Mouse (Mus musculus): Measurements from ENCODE around the gene Hacd1. TPM values are rescaled to one million over a fixed set of nuclear protein-coding genes. Genes with fewer than 3 reads are reported as not detected.

Gene Hacd1
- polyA plus RNA-seq, 1 experiment = 32.3 TPM

GRCm38 (mm10) chr2:14048808-14049207, 7.1 kb downstream of the Hacd1 start:
- TF ChIP-seq CTCF (IDR thresholded peaks at IDR 0.05; ENCODE audit: borderline replicate concordance, insufficient read depth, low read depth, low read length) (no peak), POLR2A (IDR thresholded peaks at IDR 0.05; ENCODE audit: borderline replicate concordance, insufficient read depth, low read length) (no peak)
- no peak for DNase-seq
- H3K27me3 ChIP-seq (ENCODE audit: control insufficient read depth, insufficient read depth, low read length) = no peaks in the 10 kb centered on the region
- H3K4me3 ChIP-seq (replicated peaks; ENCODE audit: insufficient read depth, low read depth, low read length) = no peak overlapping the region
- peak overlapping the region; percentile 57 for H3K27ac ChIP-seq (ENCODE audit: insufficient read depth, low read length)
- H3K4me1 ChIP-seq (ENCODE audit: control insufficient read depth, insufficient read depth, low read length) = peaks cover 4% of the 10 kb centered on the region; the same call in 1 of the 2 replicates
- 75% methylated on average over 5 of the region's 5 CpGs for WGBS

- Histone ChIP-seq H3K4me1 (ENCODE audit: control insufficient read depth, insufficient read depth, low read length) (peaks cover 4% of the 10 kb centered on the region; the same call in 1 of the 2 replicates), H3K27me3 (ENCODE audit: control insufficient read depth, insufficient read depth, low read length) (no peaks in the 10 kb centered on the region), H3K27ac (ENCODE audit: insufficient read depth, low read length) (no peak overlapping the region), H3K4me3 (replicated peaks; ENCODE audit: insufficient read depth, low read depth, low read length) (no peak overlapping the region)
- TF ChIP-seq CTCF (IDR thresholded peaks at IDR 0.05; ENCODE audit: borderline replicate concordance, insufficient read depth, low read depth, low read length) (peak; percentile 68; the same call in 1 of the 2 replicates), POLR2A (IDR thresholded peaks at IDR 0.05; ENCODE audit: borderline replicate concordance, insufficient read depth, low read length) (no peak)
- peak; percentile 69 to 78 for DNase-seq
Observed at GRCm38 (mm10) chr2:14048381-14048780, 7.6 kb downstream of the Hacd1 start.

GRCm38 (mm10) chr2:14043577-14044170, 12.3 kb downstream of the Hacd1 start:
- no peaks in the 10 kb centered on the region for H3K27me3 ChIP-seq (ENCODE audit: control insufficient read depth, insufficient read depth, low read length)
- H3K4me1 ChIP-seq (ENCODE audit: control insufficient read depth, insufficient read depth, low read length) = peaks cover under 1% of the 10 kb centered on the region; the same call in 1 of the 2 replicates
- no peak overlapping the region for H3K4me3 ChIP-seq (replicated peaks; ENCODE audit: insufficient read depth, low read depth, low read length)
- 66% methylated on average over 9 of the region's 9 CpGs for WGBS
- no peak overlapping the region for H3K27ac ChIP-seq (ENCODE audit: insufficient read depth, low read length)
- no peak for DNase-seq
- TF ChIP-seq CTCF (IDR thresholded peaks at IDR 0.05; ENCODE audit: borderline replicate concordance, insufficient read depth, low read depth, low read length) = no peak
- TF ChIP-seq POLR2A (IDR thresholded peaks at IDR 0.05; ENCODE audit: borderline replicate concordance, insufficient read depth, low read length) = no peak

- Histone ChIP-seq H3K27me3 (ENCODE audit: control insufficient read depth, insufficient read depth, low read length) (no peaks in the 10 kb centered on the region), H3K27ac (ENCODE audit: insufficient read depth, low read length) (no peak overlapping the region), H3K4me3 (replicated peaks; ENCODE audit: insufficient read depth, low read depth, low read length) (no peak overlapping the region), H3K4me1 (ENCODE audit: control insufficient read depth, insufficient read depth, low read length) (no peaks in the 10 kb centered on the region)
- 90% methylated on average over 3 of the region's 3 CpGs for WGBS
- TF ChIP-seq CTCF (IDR thresholded peaks at IDR 0.05; ENCODE audit: borderline replicate concordance, insufficient read depth, low read depth, low read length) = no peak
- DNase-seq = no peak
Observed at GRCm38 (mm10) chr2:14043011-14043410, 12.9 kb downstream of the Hacd1 start.

GRCm38 (mm10) chr2:14041249-14041648, 14.7 kb downstream of the Hacd1 start:
- DNase-seq = no peak
- H3K4me3 ChIP-seq (replicated peaks; ENCODE audit: insufficient read depth, low read depth, low read length) = no peak overlapping the region
- no peaks in the 10 kb centered on the region for H3K4me1 ChIP-seq (ENCODE audit: control insufficient read depth, insufficient read depth, low read length)
- no peaks in the 10 kb centered on the region for H3K27me3 ChIP-seq (ENCODE audit: control insufficient read depth, insufficient read depth, low read length)
- WGBS = 96% methylated on average over 2 of the region's 2 CpGs
- TF ChIP-seq POLR2A (IDR thresholded peaks at IDR 0.05; ENCODE audit: borderline replicate concordance, insufficient read depth, low read length) (no peak), CTCF (IDR thresholded peaks at IDR 0.05; ENCODE audit: borderline replicate concordance, insufficient read depth, low read depth, low read length) (no peak)
- H3K27ac ChIP-seq (ENCODE audit: insufficient read depth, low read length) = no peak overlapping the region

GRCm38 (mm10) chr2:14019228-14019627, 36.7 kb downstream of the Hacd1 start:
- H3K4me3 ChIP-seq (replicated peaks; ENCODE audit: insufficient read depth, low read depth, low read length) = no peak overlapping the region
- no peaks in the 10 kb centered on the region for H3K27me3 ChIP-seq (ENCODE audit: control insufficient read depth, insufficient read depth, low read length)
- no peak overlapping the region for H3K27ac ChIP-seq (ENCODE audit: insufficient read depth, low read length)
- 100% methylated on average over 1 of the region's 1 CpGs for WGBS
- H3K4me1 ChIP-seq (ENCODE audit: control insufficient read depth, insufficient read depth, low read length) = no peaks in the 10 kb centered on the region
- DNase-seq = no peak
- TF ChIP-seq CTCF (IDR thresholded peaks at IDR 0.05; ENCODE audit: borderline replicate concordance, insufficient read depth, low read depth, low read length) = no peak
- no peak for TF ChIP-seq POLR2A (IDR thresholded peaks at IDR 0.05; ENCODE audit: borderline replicate concordance, insufficient read depth, low read length)

GRCm38 (mm10) chr2:14005121-14005520, 50.8 kb downstream of the Hacd1 start:
- Histone ChIP-seq H3K27me3 (ENCODE audit: control insufficient read depth, insufficient read depth, low read length) (no peaks in the 10 kb centered on the region), H3K27ac (ENCODE audit: insufficient read depth, low read length) (no peak overlapping the region), H3K4me3 (replicated peaks; ENCODE audit: insufficient read depth, low read depth, low read length) (no peak overlapping the region), H3K4me1 (ENCODE audit: control insufficient read depth, insufficient read depth, low read length) (no peaks in the 10 kb centered on the region)
- WGBS = 89% methylated on average over 1 of the region's 1 CpGs
- TF ChIP-seq CTCF (IDR thresholded peaks at IDR 0.05; ENCODE audit: borderline replicate concordance, insufficient read depth, low read depth, low read length) = no peak
- no peak for TF ChIP-seq POLR2A (IDR thresholded peaks at IDR 0.05; ENCODE audit: borderline replicate concordance, insufficient read depth, low read length)
- DNase-seq = no peak

GRCm38 (mm10) chr2:13960136-13960535, 95.8 kb downstream of the Hacd1 start:
- Histone ChIP-seq H3K4me1 (ENCODE audit: control insufficient read depth, insufficient read depth, low read length) (no peaks in the 10 kb centered on the region), H3K27ac (ENCODE audit: insufficient read depth, low read length) (no peak overlapping the region), H3K27me3 (ENCODE audit: control insufficient read depth, insufficient read depth, low read length) (no peaks in the 10 kb centered on the region), H3K4me3 (replicated peaks; ENCODE audit: insufficient read depth, low read depth, low read length) (no peak overlapping the region)
- no peak for DNase-seq
- WGBS = 78% methylated on average over 1 of the region's 1 CpGs
- TF ChIP-seq POLR2A (IDR thresholded peaks at IDR 0.05; ENCODE audit: borderline replicate concordance, insufficient read depth, low read length) = no peak
- no peak for TF ChIP-seq CTCF (IDR thresholded peaks at IDR 0.05; ENCODE audit: borderline replicate concordance, insufficient read depth, low read depth, low read length)

All from cerebellum, adult 2 months (tissue).